In the genomic region with DNA sequence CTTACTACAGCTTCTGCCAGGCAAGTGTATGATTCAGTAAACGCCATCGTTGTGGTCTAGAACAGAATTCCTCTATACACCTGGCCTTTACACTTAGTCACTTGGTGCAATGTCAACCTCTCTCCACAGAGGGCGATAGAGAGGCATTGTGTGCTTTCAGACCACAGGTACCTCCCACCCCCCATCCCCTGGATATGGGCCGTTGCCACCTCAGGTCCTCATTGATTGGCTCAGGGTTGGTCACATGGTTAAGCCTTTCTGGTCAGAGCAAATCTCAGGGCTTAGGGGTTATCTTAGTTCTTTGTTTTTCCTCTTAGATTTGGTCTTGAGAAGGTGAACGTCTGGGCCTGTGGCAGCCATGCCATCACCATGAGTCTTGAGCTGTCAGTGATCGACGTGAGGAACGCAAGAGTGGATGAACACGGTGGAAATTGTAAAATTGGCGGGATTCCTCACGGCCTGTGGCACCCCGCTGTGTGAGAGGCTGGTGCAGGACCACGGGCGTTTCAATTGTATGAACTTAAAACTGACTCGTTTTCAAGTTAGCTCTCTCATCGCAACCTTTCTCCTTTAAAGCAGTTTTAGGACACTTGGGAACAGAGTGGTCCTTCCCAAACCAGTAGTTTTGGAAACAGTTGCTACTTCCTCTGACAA, we compare ENCODE assay signal across 8 mouse cellular contexts. TPM values are rescaled to one million over a fixed set of nuclear protein-coding genes. Genes with fewer than 3 reads are reported as not detected.
A peak's percentile ranks its signal among the peaks of the same experiment; 100 is the strongest.
DNase-seq lines count a peak whose midpoint lies in the region; ATAC-seq lines count a peak whose summit lies in the region.

No protein-coding gene starts in this region.

- no peak overlapping the region for H3K4me3 ChIP-seq in forebrain, embryonic 14.5 days (ENCODE audit: low read depth, low read length)
- H3K4me3 ChIP-seq in limb, embryonic 12.5 days (replicated peaks): peak overlapping the region; percentile 23
- H3K4me3 ChIP-seq in midbrain, embryonic 16.5 days (ENCODE audit: low read depth, low read length): no peak overlapping the region

- 13% methylated on average over 16 of the region's 16 CpGs for WGBS in forebrain, embryonic 14.5 days
- 12% methylated on average over 16 of the region's 16 CpGs for WGBS in limb, embryonic 12.5 days
- 16% methylated on average over 16 of the region's 16 CpGs for WGBS in midbrain, embryonic 16.5 days

- ATAC-seq in forebrain, embryonic 14.5 days: no peak
- ATAC-seq in limb, embryonic 12.5 days (ENCODE audit: insufficient number of reproducible peaks, insufficient read depth, low FRiP score, low TSS enrichment, low read depth): no peak
- ATAC-seq in midbrain, embryonic 16.5 days: 0 out of 2 replicates have a peak, but pooled peaks have one; percentile 34

- no peaks in the 10 kb centered on the region for H3K36me3 ChIP-seq in forebrain, embryonic 14.5 days (ENCODE audit: control insufficient read depth, insufficient read depth, low read length)
- H3K36me3 ChIP-seq in limb, embryonic 12.5 days: no peaks in the 10 kb centered on the region
- H3K36me3 ChIP-seq in midbrain, embryonic 16.5 days (ENCODE audit: control insufficient read depth, insufficient read depth, low read length): no peaks in the 10 kb centered on the region

- H3K4me1 ChIP-seq in forebrain, embryonic 14.5 days (ENCODE audit: control insufficient read depth, insufficient read depth, low read length): peaks cover 6% of the 10 kb centered on the region; the same call in 1 of the 2 replicates
- H3K4me1 ChIP-seq in limb, embryonic 12.5 days (replicated peaks): peaks cover 11% of the 10 kb centered on the region; the same call in 1 of the 2 replicates
- H3K4me1 ChIP-seq in midbrain, embryonic 16.5 days (ENCODE audit: control insufficient read depth, insufficient read depth, low read length): no peaks in the 10 kb centered on the region

- H3K9me3 ChIP-seq in forebrain, embryonic 14.5 days (replicated peaks; ENCODE audit: control insufficient read depth, low read length): no peaks in the 10 kb centered on the region
- H3K9me3 ChIP-seq in limb, embryonic 12.5 days: no peaks in the 10 kb centered on the region
- no peaks in the 10 kb centered on the region for H3K9me3 ChIP-seq in midbrain, embryonic 16.5 days (replicated peaks; ENCODE audit: control insufficient read depth, low read length, poor library complexity, severe bottlenecking)

- H3K9ac ChIP-seq in forebrain, embryonic 14.5 days (ENCODE audit: low read length): no peak overlapping the region
- H3K9ac ChIP-seq in limb, embryonic 12.5 days (replicated peaks): no peak overlapping the region
- H3K9ac ChIP-seq in midbrain, embryonic 16.5 days (ENCODE audit: low read depth, low read length): no peak overlapping the region

- H3K27ac ChIP-seq in forebrain, embryonic 14.5 days (ENCODE audit: low read depth, low read length): peak overlapping the region; percentile 76; the same call in 1 of the 2 replicates
- no peak overlapping the region for H3K27ac ChIP-seq in limb, embryonic 12.5 days
- no peak overlapping the region for H3K27ac ChIP-seq in midbrain, embryonic 16.5 days (ENCODE audit: low read length)

- DNase-seq in adrenal gland, postnatal 36 days: peak; percentile 12 to 19
- no peak for DNase-seq in adrenal gland, adult 18-20 months (ENCODE audit: low spot score in 2 of 2)
- peak; percentile 29 for DNase-seq in Muller cell, postnatal 12 days (ENCODE audit: inconsistent ontology term)
- DNase-seq in forebrain, embryonic 14.5 days (ENCODE audit: low spot score): peak; percentile 70
- DNase-seq in frontal cortex, postnatal 10 days (ENCODE audit: low spot score in 2 of 2): no peak
- no peak for DNase-seq in spleen, postnatal 4 days (ENCODE audit: low spot score in 2 of 2)

- 0 out of 2 replicates have a peak overlapping the region, but pooled peaks have one; percentile 12 for H3K4me2 ChIP-seq in forebrain, embryonic 14.5 days (ENCODE audit: low read length)
- peak overlapping the region; percentile 46 for H3K4me2 ChIP-seq in limb, embryonic 12.5 days
- no peak overlapping the region for H3K4me2 ChIP-seq in midbrain, embryonic 16.5 days (ENCODE audit: low read length)

- H3K27me3 ChIP-seq in forebrain, embryonic 14.5 days (replicated peaks; ENCODE audit: control insufficient read depth, insufficient read depth, low read length): no peaks in the 10 kb centered on the region
- H3K27me3 ChIP-seq in limb, embryonic 12.5 days: peaks cover 3% of the 10 kb centered on the region; the same call in 1 of the 2 replicates
- H3K27me3 ChIP-seq in midbrain, embryonic 16.5 days (ENCODE audit: control insufficient read depth, insufficient read depth, low read depth, low read length): no peaks in the 10 kb centered on the region; the same call in 1 of the 2 replicates

RNA-seq across cellular contexts. Expression of gene Mocs3, which starts 22.3 kb away (rescaled TPM):
- 10 to 100 TPM; 14.3 to 15.8 TPM for total RNA-seq in adrenal gland, postnatal 36 days (2021)
- total RNA-seq in adrenal gland, adult 18-20 months (2021): 10 to 100 TPM; 15.4 to 16.9 TPM
- polyA plus RNA-seq in forebrain, embryonic 14.5 days (2014; fragmentation: Nextera tagmentation; extraction: Ambion mirVana): 9.1 and 9.7 TPM in 2 replicates
- polyA plus RNA-seq in limb, embryonic 12.5 days (2016; fragmentation: Nextera tagmentation; extraction: Ambion mirVana): 9.2 and 10.8 TPM in 2 replicates
- 7.5 and 8.5 TPM in 2 replicates for polyA plus RNA-seq in midbrain, embryonic 16.5 days (2015; fragmentation: Nextera tagmentation; extraction: Ambion mirVana)

RNA-seq across cellular contexts. Expression of gene Dpm1, which starts 22.4 kb away (rescaled TPM):
- 100 to 1,000 TPM; 104 to 123 TPM for total RNA-seq in adrenal gland, postnatal 36 days (2021)
- 100 to 1,000 TPM; 122 to 134 TPM for total RNA-seq in adrenal gland, adult 18-20 months (2021)
- polyA plus RNA-seq in forebrain, embryonic 14.5 days (2014; fragmentation: Nextera tagmentation; extraction: Ambion mirVana): 51.1 and 71.7 TPM in 2 replicates
- polyA plus RNA-seq in limb, embryonic 12.5 days (2016; fragmentation: Nextera tagmentation; extraction: Ambion mirVana): 72.4 and 73.8 TPM in 2 replicates
- 80.3 and 83.4 TPM in 2 replicates for polyA plus RNA-seq in midbrain, embryonic 16.5 days (2015; fragmentation: Nextera tagmentation; extraction: Ambion mirVana)

RNA-seq across cellular contexts. Expression of gene Gm20716, which starts 22.6 kb away (rescaled TPM):
- total RNA-seq in adrenal gland, postnatal 36 days (2021): 10 to 100 TPM; 26.6 to 27.7 TPM
- 10 to 100 TPM; 20.8 to 24.6 TPM for total RNA-seq in adrenal gland, adult 18-20 months (2021)
- polyA plus RNA-seq in forebrain, embryonic 14.5 days (2014; fragmentation: Nextera tagmentation; extraction: Ambion mirVana): 26.3 and 26.7 TPM in 2 replicates
- 23.2 and 29.6 TPM in 2 replicates for polyA plus RNA-seq in limb, embryonic 12.5 days (2016; fragmentation: Nextera tagmentation; extraction: Ambion mirVana)
- polyA plus RNA-seq in midbrain, embryonic 16.5 days (2015; fragmentation: Nextera tagmentation; extraction: Ambion mirVana): 18.2 and 21.7 TPM in 2 replicates

RNA-seq across cellular contexts. Expression of gene Kcng1, which starts 28.8 kb away (rescaled TPM):
- total RNA-seq in adrenal gland, postnatal 36 days (2021): not detected
- not detected for total RNA-seq in adrenal gland, adult 18-20 months (2021)
- 8.0 and 9.7 TPM in 2 replicates for polyA plus RNA-seq in forebrain, embryonic 14.5 days (2014; fragmentation: Nextera tagmentation; extraction: Ambion mirVana)
- 0.85 and 1.6 TPM in 2 replicates for polyA plus RNA-seq in limb, embryonic 12.5 days (2016; fragmentation: Nextera tagmentation; extraction: Ambion mirVana)
- 3.5 and 3.6 TPM in 2 replicates for polyA plus RNA-seq in midbrain, embryonic 16.5 days (2015; fragmentation: Nextera tagmentation; extraction: Ambion mirVana)

RNA-seq across cellular contexts. Expression of gene Adnp, which starts 45.9 kb away (rescaled TPM):
- 10 to 100 TPM; 52.1 to 61.7 TPM for total RNA-seq in adrenal gland, postnatal 36 days (2021)
- total RNA-seq in adrenal gland, adult 18-20 months (2021): 10 to 100 TPM; 40.2 to 47.3 TPM
- 1.6 and 2.0 TPM in 2 replicates for polyA plus RNA-seq in forebrain, embryonic 14.5 days (2014; fragmentation: Nextera tagmentation; extraction: Ambion mirVana)
- polyA plus RNA-seq in limb, embryonic 12.5 days (2016; fragmentation: Nextera tagmentation; extraction: Ambion mirVana): 6.1 and 26.0 TPM in 2 replicates
- 2.7 and 2.8 TPM in 2 replicates for polyA plus RNA-seq in midbrain, embryonic 16.5 days (2015; fragmentation: Nextera tagmentation; extraction: Ambion mirVana)

Comparison
In these comparisons a context has a peak if more than half of its experiments do, and no peak if none do; other contexts are left out.
1. DNase-seq: peak in adrenal gland, postnatal 36 days (2 of 2), Muller cell, postnatal 12 days (single experiment) and forebrain, embryonic 14.5 days (single experiment); none in adrenal gland, adult 18-20 months (0 of 2), frontal cortex, postnatal 10 days (0 of 2) and spleen, postnatal 4 days (0 of 2).